Mouse (Mus musculus): ENCODE data around the gene Mrm2.
"Not testable (repeated sequence)": the region's sequence is repeated elsewhere in the genome, so short reads cannot be mapped to it uniquely, and the experiment has no call there.

The Mrm2 gene

DNA sequence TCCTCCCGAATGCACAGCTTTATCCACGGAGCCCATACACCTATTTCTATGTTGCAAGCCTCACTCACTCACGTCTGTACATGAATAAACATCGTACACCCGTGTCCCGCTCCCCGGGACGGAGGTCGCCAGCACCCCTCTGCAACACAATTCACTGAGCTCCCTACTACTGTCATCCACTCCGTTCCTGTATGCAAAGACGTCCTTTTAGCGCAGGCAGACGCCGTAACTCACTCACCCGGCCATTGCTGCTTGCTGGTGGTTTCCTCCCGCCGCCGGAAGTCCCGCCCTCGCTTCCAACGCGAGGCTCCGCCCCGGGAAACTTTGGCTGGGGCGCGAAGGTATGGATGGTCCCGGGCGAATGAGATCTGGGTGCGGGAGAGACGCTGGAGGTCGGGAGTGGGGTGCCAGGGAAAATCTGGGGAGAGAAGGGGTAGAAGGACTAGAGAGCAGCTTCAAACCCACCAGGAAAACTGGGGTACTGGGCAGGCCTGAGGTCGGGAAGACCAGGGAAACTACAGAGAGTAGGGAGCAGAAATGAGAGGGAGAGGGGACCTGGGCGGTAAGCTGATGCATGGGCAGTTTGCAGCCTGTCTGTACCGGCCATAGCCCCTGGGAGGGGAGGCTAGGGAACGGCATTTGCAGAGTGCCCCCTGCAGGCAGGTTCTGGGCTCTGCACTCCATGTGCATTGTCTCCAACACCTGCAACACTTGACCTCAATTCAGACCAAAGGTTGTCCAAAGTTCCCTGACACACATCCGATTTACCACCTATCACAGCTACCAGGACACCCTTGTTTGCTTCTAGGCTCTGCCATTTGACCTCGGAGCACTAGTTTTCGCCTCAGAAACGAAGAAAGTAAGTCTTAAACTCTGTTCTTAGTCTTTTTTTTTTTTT is at the start of gene Mrm2:
Mrm2 (minus strand) TSS at position 284 of the 898 bp plus-strand sequence.
- peak; percentile 86 for DNase-seq (ENCODE audit: low read depth, low spot score)

DNA sequence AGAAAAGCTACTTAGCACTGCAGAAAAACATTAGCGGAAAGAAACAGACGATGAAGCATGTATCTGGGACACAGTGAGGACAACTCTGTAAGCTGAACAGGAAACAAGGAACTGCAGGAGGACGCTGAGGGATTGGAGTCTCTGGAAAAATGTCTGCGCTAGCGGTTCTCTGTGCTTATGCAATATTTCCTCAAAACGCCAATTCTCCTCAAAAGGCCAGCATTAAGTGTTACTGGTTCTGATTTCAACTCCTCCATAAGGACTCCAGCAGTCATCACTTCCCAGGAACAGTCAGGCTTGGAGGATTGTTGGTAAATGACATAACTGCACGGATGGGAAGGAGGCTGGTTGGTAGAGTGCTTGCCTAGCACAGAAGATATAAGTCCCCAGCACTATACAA is 49.5 kb upstream of the Mrm2 start:
- DNase-seq (ENCODE audit: low read depth, low spot score) = no peak

DNA sequence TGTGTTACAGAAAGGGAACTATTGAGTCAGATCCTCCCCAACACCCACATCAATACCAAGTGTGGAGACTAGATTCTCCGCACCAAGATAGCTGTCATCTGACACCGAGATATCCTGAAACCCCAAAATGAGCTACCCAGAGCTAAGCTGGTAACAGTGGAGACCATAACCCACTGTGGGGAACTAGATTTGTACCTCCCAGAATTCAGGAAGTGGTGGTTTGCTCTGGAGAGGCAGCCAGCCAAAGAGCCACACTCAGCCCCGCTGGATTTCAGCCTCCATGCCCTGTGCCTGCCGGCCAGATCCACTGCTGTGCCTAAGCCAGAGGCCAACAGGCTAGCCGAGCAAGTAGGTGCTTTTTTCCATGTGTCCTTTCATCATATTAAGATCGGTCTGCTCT is 47.6 kb upstream of the Mrm2 start:
- DNase-seq (ENCODE audit: low read depth, low spot score) = no peak

DNA sequence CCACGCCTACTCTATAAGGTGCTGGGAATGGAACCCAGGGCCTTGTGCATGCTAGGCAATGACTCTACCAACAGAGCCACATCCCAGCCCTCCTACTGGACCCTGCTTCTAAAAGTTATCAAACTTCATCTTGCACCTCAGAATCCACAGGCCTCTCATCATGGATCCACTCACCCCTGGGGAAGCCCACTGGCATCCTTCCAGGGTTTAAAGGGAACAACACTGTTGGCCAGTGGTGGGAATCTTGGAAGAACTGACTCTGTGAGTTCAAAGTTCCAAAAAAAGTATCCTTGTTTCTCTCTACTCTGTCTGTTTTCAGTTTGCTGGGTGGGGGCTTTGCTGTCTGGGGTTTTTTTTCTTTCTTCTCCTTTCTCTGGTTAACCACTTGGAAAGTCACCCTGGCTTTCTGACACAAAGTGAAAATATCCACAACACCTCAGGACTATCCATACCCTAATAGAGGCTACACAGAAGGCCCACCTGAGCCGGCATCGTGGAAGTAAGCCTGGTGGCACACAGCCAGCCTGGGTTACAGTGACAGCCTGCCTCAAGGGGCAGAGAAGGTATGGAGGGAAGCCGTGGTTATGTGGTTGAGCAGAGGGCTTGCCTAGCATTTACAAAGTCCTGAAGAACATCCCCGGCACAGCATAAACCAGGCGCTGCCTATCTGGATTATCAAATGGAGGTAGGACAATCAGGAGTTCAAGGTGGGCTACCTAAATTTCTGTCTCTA is 46.6 kb upstream of the Mrm2 start:
- DNase-seq (ENCODE audit: low read depth, low spot score) = no peak

DNA sequence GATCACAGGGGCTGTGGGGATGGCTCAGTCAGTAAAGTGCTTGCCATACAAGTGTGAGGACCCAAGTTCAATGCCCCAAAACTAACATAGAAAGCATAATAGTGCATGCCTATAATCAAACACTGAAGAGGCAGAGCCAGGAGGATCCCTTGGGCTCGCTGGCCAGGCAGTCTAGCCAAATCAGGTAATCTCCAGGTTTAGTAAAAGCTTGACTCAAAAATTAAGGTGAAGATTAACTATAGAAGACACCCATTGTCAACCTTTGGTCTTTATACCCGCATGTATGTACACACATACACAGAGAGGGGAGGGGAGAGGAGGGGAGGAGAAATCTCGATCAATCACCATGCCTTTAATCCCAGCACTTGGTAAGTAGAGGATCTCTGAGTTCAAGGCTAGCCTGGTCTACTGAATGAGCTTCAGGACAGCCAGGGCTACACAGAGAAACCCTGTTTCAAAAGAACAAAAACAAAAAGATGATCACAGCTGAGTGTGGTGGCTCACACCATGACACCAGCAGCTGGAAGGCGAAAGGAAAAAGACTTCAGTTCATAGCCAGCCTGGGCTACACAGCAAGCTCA is 43.6 kb upstream of the Mrm2 start:
- no peak for DNase-seq (ENCODE audit: low read depth, low spot score)

DNA sequence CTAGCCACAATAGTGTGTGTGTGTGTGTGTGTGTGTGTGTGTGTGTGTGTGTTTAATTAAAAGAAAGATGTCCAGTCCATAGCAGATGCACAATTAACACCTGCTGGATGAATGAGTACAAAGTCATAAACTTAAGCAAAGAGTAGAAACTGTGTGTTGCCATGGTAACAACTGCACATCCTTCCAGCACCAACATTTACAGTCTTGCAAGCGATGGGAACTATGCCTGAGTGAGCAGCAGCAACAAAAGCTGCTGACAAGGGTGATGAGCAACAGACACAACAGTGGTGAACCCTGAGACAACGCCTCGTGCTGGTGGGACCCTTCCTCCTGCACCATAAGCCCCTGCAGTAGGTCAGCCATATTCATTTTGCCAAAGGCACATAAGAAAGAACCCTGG is 42.5 kb upstream of the Mrm2 start:
- DNase-seq (ENCODE audit: low read depth, low spot score) = no peak

DNA sequence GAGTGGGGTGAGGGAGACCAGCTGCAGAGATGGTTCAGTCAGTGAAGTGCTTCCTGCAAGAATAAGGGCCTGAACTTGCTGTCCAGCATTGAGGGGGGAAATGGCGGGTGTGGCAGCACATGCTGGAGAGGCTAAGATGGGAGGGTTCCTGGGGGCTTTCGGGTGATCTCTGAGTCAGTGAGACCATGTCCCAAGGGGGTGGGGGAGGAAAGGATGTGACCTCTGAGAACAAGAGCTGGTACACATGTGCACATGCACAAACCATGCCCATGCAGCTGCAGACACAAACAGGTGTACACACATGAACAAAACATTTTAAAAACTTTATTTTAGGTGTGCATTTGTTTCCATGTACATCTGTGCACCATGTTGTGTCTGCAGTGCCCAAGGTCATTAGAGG is 42.0 kb upstream of the Mrm2 start:
- no peak for DNase-seq (ENCODE audit: low read depth, low spot score)

DNA sequence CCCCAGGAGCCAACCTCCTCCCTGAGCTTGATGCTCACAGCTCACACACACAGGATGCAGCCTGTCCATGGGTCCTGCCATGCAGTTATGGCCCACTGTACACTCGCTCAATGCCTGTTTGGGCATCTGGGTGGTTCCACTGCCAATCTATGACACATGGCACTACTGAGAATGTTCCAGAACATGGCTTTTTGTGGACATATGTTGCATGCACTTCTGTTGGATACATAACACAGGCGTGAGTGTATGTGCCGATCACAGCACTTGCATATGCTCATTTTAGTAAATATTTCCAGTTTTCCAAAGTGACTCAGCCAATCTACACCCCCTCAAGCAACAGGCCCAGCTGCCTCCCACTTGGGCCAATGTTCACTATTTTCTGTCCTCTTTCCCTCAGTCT is 40.0 kb upstream of the Mrm2 start:
- DNase-seq (ENCODE audit: low read depth, low spot score) = no peak

DNA sequence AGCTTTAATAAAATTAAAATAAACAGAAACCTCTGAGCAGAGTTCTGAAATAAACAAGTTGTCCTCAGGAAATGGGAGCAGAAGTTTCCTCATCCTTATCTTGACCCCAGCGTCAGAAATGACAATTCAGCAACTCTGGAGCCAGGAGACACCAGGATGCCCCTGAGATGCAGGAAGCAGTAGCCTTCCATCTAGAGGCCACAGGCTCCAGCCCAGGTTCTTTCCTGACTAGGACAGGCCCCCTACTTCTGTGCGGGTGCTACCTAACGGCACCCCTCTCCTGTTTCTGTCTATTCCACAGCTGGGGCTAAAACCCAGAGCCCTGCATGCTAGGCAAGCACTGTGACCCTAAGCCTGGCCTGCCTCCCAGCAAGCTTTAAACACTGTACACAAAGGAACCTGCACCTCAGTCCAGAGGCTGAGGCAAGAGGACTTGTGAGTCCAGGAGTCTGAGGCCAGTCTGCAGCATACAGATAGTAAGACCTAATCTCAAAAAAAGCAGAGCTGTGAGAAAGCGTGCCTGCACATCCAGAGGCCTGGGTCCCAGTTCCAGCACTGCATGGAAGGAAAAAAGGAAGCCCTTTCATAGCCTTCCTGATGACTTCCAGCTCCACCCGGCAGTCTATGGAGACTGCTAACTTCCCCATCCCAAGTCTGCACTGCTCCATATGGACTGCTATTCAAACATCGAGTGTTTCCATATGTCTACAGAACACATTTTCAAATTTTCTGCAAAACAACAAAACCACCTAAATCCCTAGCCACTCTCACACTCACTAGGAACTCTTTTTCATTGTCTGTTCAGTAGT is 39.0 kb upstream of the Mrm2 start:
- DNase-seq (ENCODE audit: low read depth, low spot score) = no peak

DNA sequence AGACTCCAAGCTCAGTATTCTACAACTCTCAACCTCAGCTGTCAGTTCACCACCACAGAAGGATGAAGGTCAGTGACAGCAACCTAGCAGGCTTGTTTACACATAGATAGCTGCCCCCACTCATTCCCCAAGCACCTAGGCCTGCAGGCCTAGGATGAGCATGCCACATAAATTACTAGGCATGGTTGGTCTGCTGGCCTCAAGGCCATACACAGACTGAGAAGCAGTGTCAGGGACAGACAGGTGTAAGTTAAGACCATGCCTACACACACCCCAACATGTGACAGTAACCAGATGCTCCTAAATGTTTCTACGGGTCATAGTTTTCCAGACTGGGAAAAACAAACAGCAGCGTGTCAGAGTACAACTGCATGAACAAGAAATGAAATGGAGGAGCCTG is 37.8 kb upstream of the Mrm2 start:
- no peak for DNase-seq (ENCODE audit: low read depth, low spot score)

DNA sequence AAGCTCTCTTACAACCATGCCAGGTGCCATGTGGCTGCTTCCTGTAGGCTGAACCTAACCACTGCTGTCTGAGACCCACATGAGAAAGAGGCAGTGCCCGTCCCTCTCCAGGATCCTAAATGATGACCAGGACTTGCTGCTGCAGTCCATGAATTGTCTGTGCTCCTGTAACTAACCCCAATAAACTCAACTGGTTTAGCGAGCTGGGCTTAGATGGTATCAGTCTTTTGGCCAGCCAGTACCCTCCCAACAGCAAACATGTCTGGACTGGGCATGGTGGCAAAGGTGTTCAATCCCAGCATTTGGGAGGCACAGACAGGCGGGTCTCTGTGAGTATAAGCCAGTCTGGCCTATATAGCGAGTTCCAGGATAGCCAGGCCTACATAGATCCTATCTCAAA is 37.2 kb upstream of the Mrm2 start:
- no peak for DNase-seq (ENCODE audit: low read depth, low spot score)

DNA sequence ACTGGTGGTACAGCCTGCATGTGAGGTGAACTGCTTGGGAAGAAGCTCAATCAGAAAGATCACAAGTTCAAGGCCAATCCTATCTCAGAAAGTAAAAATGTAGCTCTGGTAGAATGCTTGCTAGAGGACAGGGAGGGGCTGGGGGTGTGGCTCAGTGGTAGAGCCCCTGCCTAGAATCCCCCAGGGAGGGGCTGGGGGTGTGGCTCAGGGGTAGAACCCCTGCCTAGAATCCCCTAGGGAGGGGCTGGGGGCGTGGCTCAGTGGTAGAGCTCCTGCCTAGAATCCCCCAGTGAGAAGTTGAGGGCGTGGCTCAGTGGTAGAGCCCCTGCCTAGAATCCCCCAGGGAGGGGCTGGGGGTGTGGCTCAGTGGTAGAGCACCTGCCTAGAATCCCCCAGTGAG is 36.4 kb upstream of the Mrm2 start:
- DNase-seq (ENCODE audit: low read depth, low spot score) = not testable (repeated sequence)

DNA sequence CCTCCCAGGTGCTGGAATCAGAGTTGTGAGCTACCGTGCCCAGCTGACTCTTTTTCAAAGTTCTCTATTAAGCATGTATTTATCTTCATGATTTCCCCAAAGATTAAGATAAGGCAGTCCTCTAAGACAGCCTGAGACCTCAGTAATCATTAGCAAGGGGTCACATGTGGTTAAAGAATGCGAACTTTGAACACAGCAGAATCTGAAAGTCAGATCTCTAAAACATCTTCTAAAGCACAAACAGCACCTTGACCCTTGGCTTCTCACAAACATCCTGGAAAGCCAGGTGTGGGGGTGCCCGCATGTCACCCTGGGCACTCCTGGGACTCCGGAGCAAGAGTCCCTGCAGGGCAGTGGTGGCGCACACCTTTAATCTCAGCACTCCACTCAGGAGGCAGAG is 32.7 kb upstream of the Mrm2 start:
- DNase-seq (ENCODE audit: low read depth, low spot score) = no peak

DNA sequence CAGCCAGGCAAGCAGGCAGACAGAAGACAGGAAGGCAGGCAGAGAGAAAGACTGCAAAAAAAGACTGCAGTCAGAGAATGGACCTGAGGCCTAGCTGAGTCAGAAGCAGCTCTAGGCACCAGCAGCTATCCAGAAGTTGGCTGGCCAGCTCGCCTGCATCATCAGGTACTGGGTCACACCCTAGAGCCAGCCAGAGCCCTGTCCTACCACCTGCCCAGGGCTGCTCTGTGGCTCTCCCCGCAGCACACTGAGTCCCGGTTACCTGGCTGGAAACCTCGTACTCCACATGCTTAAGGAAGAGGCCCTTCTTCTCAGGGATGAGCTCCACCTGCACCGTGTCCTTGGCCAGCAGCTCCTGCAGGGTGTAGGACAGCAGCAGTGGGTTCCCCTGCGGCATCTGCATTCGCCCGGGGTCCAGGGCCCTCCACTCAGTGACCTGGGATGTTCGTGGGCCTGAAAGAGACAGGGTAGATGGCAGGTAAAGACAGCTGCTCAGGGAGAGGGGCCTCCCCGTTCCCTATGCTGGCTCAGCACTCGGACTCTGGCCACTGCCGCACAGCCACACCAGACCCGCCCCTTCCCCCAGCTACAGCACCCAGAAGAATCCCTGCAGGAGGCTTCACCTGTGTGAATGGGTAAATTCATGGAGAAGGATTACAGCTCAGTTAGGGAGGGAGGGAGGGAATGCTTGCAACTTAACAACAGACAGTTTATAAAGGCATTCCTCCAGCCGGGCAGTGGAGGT is 28.4 kb upstream of the Mrm2 start:
- DNase-seq (ENCODE audit: low read depth, low spot score) = no peak

DNA sequence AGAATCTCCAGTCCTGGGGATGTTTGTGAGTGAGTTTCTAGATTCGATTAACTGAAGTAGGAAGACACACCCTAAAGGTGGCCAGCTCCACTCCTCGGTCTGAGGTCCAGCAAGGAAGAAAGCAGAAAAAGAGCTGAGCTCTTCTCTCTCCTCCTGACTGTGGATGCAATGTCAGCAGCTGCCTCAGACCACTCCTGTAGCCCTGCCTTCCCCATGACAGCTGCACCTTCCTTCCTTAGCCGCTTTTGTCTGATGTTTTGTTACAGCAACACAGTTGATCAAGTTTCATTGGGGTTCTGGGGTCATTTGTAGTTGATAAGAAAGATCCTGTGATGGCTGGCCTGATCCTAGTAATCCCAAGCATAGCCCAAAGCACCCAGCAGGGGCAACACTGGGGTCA is 25.8 kb upstream of the Mrm2 start:
- DNase-seq (ENCODE audit: low read depth, low spot score) = no peak

DNA sequence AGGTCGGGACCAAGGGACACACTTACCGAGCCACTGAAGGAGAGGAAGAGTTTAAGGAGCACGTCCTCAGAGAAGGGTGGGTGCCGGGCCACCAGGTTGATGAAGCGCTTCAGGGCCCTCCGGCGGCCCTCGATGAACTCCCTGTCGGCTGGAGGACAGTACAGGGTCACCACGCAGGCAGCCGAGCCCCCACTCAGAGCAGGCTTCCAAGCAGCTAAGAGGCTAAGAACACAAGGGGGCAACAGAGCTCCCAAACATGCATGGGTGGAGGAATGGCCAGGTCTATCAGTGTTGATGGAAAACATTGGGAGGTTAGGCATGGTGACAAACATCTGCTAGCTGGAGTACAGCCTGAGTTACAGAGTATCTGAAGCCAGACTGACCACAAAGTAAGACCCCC is 24.2 kb upstream of the Mrm2 start:
- DNase-seq (ENCODE audit: low read depth, low spot score) = no peak

DNA sequence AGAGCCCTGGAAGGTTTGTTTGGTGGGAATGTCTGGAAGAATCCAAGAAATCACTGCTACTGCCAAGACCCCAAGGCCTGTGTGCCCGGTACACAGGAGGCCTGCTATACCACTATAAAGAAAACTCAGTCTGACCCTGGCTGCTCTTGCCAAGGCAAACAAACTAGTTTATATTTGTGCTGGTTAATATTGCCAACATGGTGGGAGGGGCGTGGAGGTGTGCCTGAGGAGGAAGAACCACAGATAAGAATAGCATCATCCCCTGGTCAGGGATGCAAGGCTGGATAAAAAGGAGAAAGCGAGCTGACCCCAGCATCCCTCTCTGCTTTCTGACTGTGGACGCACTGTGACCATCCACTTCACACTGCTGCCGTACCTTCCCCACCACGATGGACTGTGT is 20.7 kb upstream of the Mrm2 start:
- no peak for DNase-seq (ENCODE audit: low read depth, low spot score)

DNA sequence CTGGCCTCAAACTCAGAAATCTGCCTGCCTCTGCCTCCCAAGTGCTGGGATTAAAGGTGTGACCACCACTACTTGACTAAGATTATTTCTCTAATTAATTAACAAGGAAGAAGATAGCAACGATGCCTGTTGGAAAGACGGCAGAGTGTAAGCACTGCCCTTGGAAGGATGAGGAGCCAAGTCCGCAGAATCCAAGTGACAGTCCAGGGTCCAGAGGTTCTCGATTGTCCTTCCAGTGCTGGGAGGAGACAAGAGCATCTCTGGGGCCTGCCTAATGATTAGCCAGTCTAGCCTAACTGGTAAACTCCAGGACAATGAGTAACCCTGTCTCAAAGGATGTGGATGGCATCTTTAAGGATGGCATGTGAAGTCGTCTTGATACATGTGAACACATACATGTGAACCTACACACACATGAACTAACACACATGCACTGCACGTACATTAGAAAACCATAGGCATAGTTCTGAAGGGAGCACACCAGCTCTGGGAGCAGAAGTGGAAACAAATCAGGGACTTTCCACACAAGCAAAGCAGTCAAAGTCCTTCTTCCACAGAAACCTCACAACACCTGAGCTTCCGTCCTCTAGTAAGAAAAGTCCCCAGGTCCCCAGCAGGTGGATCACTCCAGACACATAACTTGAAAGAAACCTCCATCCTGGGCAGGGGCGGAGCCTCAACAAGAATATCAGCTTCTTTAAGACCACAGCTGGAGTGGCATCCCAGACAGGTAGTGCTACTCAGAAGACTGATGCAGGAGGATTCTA is 19.2 kb upstream of the Mrm2 start:
- DNase-seq (ENCODE audit: low read depth, low spot score) = no peak

DNA sequence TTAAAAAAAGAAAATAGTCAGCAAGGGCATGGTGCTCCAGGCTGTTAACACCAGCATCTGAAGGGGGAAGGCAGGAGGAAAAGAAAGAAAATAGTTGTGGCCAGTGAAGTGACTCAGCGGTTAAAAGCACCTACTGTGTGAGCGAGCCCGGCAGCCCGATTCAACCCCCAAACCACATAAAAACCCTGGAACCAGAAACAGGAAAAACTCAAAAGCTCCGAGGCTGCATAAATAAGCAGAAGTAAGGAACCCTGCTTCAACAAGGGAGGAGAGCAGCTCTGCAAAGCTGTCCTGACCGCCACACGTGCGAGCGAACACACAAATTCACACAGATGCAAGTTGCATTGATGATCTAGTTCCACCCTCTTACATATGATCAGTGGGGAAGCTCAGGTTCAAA is 18.2 kb upstream of the Mrm2 start:
- no peak for DNase-seq (ENCODE audit: low read depth, low spot score)

DNA sequence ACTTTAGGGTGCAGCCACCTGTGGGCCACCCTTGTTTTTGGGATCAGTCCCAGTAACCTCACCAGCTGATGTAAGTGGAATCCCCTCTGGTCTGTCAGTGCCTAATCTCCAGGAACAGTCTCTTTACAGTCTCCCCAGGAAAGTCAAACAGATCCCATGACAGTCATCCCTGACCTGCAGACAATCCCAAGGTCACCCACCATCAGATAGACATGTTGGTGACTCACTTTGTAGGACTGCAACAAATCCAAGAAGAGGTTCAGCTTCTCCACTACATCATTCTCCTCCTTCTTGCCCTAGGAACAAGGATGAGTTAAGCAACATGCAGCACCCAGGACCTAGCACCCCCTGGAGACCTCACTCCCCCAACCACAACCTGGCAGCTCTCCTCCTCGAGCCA is 14.4 kb upstream of the Mrm2 start:
- no peak for DNase-seq (ENCODE audit: low read depth, low spot score)

All from WW6 (cell line).